8 mouse cellular contexts compared by ENCODE assay signal in the genomic region with DNA sequence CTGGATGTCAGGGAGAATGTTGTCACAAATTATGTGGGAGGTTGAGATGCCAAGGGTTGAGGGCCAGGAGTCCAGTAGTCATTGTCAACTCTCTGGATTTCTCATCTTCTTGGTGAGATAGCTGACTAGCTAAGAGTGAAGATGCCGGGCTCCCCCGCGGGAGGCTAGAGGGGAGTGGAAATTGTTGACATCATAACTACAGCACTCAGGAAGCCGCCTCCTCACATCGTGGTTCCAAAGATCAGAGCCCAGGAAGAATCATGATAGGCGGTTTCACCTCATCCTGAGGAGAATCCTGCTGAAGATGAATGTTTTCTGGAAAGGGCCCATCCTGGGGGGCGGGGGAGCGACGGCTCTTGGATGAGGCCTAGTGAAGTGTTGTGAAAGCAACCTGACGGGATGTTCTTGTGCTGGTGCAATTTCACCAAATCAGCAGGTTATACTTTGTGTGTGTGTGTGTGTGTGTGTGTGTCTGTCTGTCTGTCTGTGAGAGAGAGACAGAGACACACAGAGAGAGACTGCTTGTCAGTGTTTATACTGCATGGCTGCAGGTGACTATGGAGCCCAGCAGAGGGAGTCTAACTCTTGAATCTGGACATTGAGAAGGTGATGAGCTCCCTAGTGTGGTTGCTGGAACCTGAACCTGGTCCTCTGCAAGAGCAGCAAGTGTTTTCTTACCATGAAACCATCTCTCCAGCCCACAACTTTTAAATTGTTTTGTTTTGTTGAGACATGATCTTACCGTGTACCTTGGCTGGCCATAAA.
A peak's percentile ranks its signal among the peaks of the same experiment; 100 is the strongest.
DNase-seq lines count a peak whose midpoint lies in the region; ATAC-seq and TF ChIP-seq lines count a peak whose summit lies in the region.

No protein-coding gene starts in this region.

- H3K4me2 ChIP-seq in intestine, postnatal 0 days (replicated peaks; ENCODE audit: low read depth): no peak overlapping the region
- H3K4me2 ChIP-seq in intestine, embryonic 15.5 days (replicated peaks): no peak overlapping the region
- H3K4me2 ChIP-seq in lung, embryonic 14.5 days: no peak overlapping the region

- DNase-seq in lung, embryonic 14.5 days: peak; percentile 7
- DNase-seq in lung, postnatal 25 days (ENCODE audit: low spot score): no peak
- DNase-seq in right cerebral cortex, postnatal 36 days (ENCODE audit: low spot score in 2 of 2): no peak
- no peak for DNase-seq in B cell, adult 2 months

- peak; percentile 44; the same call in 1 of the 2 replicates for TF ChIP-seq CTCF in intestine, postnatal 0 days (IDR thresholded peaks at IDR 0.05; ENCODE audit: low read depth)
- TF ChIP-seq CTCF in lung, embryonic 14.5 days (IDR thresholded peaks at IDR 0.05; ENCODE audit: low read depth): peak; percentile 27

- WGBS in intestine, postnatal 0 days: 85% methylated on average over 11 of the region's 11 CpGs
- 82% methylated on average over 11 of the region's 11 CpGs for WGBS in intestine, embryonic 15.5 days
- 81% methylated on average over 11 of the region's 11 CpGs for WGBS in lung, embryonic 14.5 days

- H3K9me3 ChIP-seq in intestine, postnatal 0 days (ENCODE audit: control insufficient read depth): no peaks in the 10 kb centered on the region
- H3K9me3 ChIP-seq in intestine, embryonic 15.5 days: no peaks in the 10 kb centered on the region
- H3K9me3 ChIP-seq in lung, embryonic 14.5 days (ENCODE audit: low read depth, low read length): no peaks in the 10 kb centered on the region

- no peak for ATAC-seq in intestine, postnatal 0 days
- ATAC-seq in intestine, embryonic 15.5 days: no peak
- no peak for ATAC-seq in lung, embryonic 14.5 days (ENCODE audit: insufficient read depth)
- ATAC-seq in CD4-positive, CD25-positive, alpha-beta regulatory T cell, adult 4 months: peak; percentile 31
- 0 out of 2 replicates have a peak, but pooled peaks have one; percentile 37 for ATAC-seq in erythroblast, adult 5-6 weeks (replicated peaks; ENCODE audit: low FRiP score, poor library complexity, severe bottlenecking)

- H3K27ac ChIP-seq in intestine, postnatal 0 days (ENCODE audit: low read depth, low read length): no peak overlapping the region
- no peak overlapping the region for H3K27ac ChIP-seq in intestine, embryonic 15.5 days
- no peak overlapping the region for H3K27ac ChIP-seq in lung, embryonic 14.5 days (ENCODE audit: low read depth)

- H3K4me3 ChIP-seq in intestine, postnatal 0 days (ENCODE audit: low read depth, low read length): no peak overlapping the region
- no peak overlapping the region for H3K4me3 ChIP-seq in intestine, embryonic 15.5 days (replicated peaks)
- H3K4me3 ChIP-seq in lung, embryonic 14.5 days (ENCODE audit: low read depth, low read length): no peak overlapping the region

- no peak overlapping the region for H3K9ac ChIP-seq in intestine, postnatal 0 days (ENCODE audit: low read depth, low read length)
- H3K9ac ChIP-seq in intestine, embryonic 15.5 days: no peak overlapping the region
- H3K9ac ChIP-seq in lung, embryonic 14.5 days: no peak overlapping the region

- no peaks in the 10 kb centered on the region for H3K4me1 ChIP-seq in intestine, postnatal 0 days (replicated peaks; ENCODE audit: control insufficient read depth, insufficient read depth, low read length)
- H3K4me1 ChIP-seq in intestine, embryonic 15.5 days (replicated peaks): no peaks in the 10 kb centered on the region
- H3K4me1 ChIP-seq in lung, embryonic 14.5 days (ENCODE audit: insufficient read depth): no peaks in the 10 kb centered on the region

- peaks cover 22% of the 10 kb centered on the region for H3K36me3 ChIP-seq in intestine, postnatal 0 days (ENCODE audit: control insufficient read depth, insufficient read depth)
- H3K36me3 ChIP-seq in intestine, embryonic 15.5 days: peaks cover 7% of the 10 kb centered on the region; the same call in 1 of the 2 replicates
- H3K36me3 ChIP-seq in lung, embryonic 14.5 days (ENCODE audit: insufficient read depth): peaks cover 17% of the 10 kb centered on the region

- no peaks in the 10 kb centered on the region for H3K27me3 ChIP-seq in intestine, postnatal 0 days (replicated peaks; ENCODE audit: control insufficient read depth, insufficient read depth, low read length)
- H3K27me3 ChIP-seq in intestine, embryonic 15.5 days (replicated peaks): no peaks in the 10 kb centered on the region
- H3K27me3 ChIP-seq in lung, embryonic 14.5 days (ENCODE audit: insufficient read depth, low read length): no peaks in the 10 kb centered on the region

Comparison
In these comparisons a context has a peak if more than half of its experiments do, and no peak if none do; other contexts are left out.
1. ATAC-seq: peak in CD4-positive, CD25-positive, alpha-beta regulatory T cell, adult 4 months (single experiment) and erythroblast, adult 5-6 weeks (single experiment); none in intestine, postnatal 0 days (single experiment), intestine, embryonic 15.5 days (single experiment) and lung, embryonic 14.5 days (single experiment).